Mouse (Mus musculus): ENCODE results near the gene Alpl. TPM values are rescaled to one million over a fixed set of nuclear protein-coding genes. Genes with fewer than 3 reads are reported as not detected.

Gene Alpl
- total and polyA plus RNA-seq, 3 experiments, result 62.9 to 164 (median 115) TPM

DNA sequence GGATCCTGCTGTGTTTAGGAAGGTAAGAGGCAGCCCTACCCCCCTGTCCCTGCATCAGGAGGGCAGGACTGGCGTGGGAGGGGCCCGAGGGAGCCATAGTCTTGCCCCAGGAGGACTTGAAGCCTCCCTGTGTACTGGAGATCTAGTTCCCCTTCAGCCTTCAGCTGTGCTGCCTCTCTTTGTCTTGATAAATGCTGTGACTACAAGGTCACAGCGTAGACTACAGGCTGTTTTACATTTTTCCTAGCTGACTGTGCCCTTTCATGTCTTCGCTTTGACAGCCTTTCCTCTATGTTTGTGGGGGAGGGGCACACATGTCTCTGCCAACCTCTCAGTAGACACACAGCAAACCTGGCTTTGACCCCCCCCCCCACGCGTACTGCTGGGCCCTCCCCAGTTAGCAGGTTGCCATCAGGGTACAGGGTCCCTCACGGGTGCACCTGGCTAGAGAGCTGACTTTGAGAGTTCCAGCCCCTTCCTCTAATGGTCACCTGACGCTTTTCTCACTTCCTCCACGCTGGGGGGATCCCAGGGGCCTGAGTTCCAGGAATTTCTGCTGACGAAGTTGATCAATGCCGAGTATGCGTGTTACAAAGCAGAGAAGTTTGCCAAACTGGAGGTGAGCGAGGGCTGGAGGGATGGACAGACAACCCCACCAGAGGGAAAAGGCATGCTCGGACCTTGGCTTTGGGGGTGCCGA is 76.7 kb downstream of the Alpl start (continued):
- TF ChIP-seq EP300 (IDR thresholded peaks at IDR 0.05; ENCODE audit: low read length) (no peak), USF1 (IDR thresholded peaks at IDR 0.05; ENCODE audit: low read depth, low read length) (peak; percentile 73), NRF1 (IDR thresholded peaks at IDR 0.05; ENCODE audit: low read depth, low read length) (no peak; the same call in 1 of the 2 replicates), TBP (conservative IDR thresholded peaks at IDR 0.05; ENCODE audit: low read depth, low read length) (no peak), HCFC1 (IDR thresholded peaks at IDR 0.05; ENCODE audit: low read depth, low read length) (no peak), ZKSCAN1 (IDR thresholded peaks at IDR 0.05; ENCODE audit: borderline replicate concordance, low read depth, low read length) (no peak), SMC3 (IDR thresholded peaks at IDR 0.05; ENCODE audit: low read depth, low read length) (no peak; the same call in 1 of the 2 replicates), MEF2A (IDR thresholded peaks at IDR 0.05; ENCODE audit: borderline replicate concordance, low read depth, low read length) (peak; percentile 33; the same call in 1 of the 2 replicates), TCF12 (IDR thresholded peaks at IDR 0.05; ENCODE audit: low read depth, low read length) (peak; percentile 39; the same call in 1 of the 2 replicates), E2F4 (IDR thresholded peaks at IDR 0.05; ENCODE audit: insufficient replicate concordance, low read depth, low read length) (no peak), RAD21 (IDR thresholded peaks at IDR 0.05; ENCODE audit: low read depth, low read length) (peak; percentile 11), ELF1 (IDR thresholded peaks at IDR 0.05; ENCODE audit: low read depth, low read length) (0 out of 2 replicates have a peak, but pooled peaks have one; percentile 7), MAZ (IDR thresholded peaks at IDR 0.05; ENCODE audit: low read depth, low read length) (peak; percentile 59), POLR2A (IDR thresholded peaks at IDR 0.05; ENCODE audit: low read depth, low read length) (no peak; the same call in 1 of the 2 replicates), MAFK (IDR thresholded peaks at IDR 0.05; ENCODE audit: insufficient replicate concordance, low read length) (peak; percentile 29; the same call in 1 of the 2 replicates)

DNA sequence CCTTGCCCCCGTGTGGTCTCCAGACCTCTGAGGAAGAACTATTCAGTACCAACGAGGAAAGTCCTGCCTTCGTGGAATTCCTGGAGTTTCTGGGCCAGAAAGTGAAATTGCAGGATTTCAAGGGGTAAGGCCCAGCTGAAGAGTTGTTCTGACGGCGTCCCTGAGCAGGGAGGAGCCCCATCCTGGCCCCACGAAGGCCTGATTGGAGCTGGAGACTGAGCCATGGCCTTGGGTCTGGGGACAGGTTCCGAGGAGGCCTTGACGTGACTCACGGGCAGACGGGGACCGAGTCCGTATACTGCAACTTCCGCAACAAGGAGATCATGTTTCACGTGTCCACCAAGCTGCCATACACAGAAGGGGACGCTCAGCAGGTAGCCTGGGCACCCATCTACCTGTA is 78.5 kb downstream of the Alpl start:
- Histone ChIP-seq H3K79me2 (replicated peaks; ENCODE audit: control insufficient read depth, extremely low read depth, insufficient read depth, poor library complexity, severe bottlenecking) (no peaks in the 10 kb centered on the region), H3K36me3 (replicated peaks in 1 of 2; ENCODE audit: control insufficient read depth in 1 of 2, insufficient read depth in 1 of 2, low read length in 1 of 2) (peaks cover 0 to 2% of the 10 kb centered on the region in 2 experiments), H3K27me3 (replicated peaks) (peaks cover 22% of the 10 kb centered on the region), H3K4me1 (ENCODE audit: control insufficient read depth in 1 of 2, insufficient read depth in 2 of 2) (peaks cover 19 to 53% of the 10 kb centered on the region in 2 experiments), H3K9ac (ENCODE audit: insufficient read depth, low read depth) (no peak overlapping the region), H3K4me3 (replicated peaks in 1 of 3; ENCODE audit: low read depth in 2 of 3, low read length in 2 of 3, poor library complexity in 1 of 3) (no peak overlapping the region), H3K9me3 (replicated peaks; ENCODE audit: low read length) (no peaks in the 10 kb centered on the region), H3K27ac (ENCODE audit: insufficient read depth, low read depth) (no peak overlapping the region), H3K4me2 (ENCODE audit: insufficient read depth, low read depth, poor library complexity, severe bottlenecking) (no peak overlapping the region)
- dilution Hi-C loops (cut with MboI; ENCODE audit: extremely low pct_ligation_motif_present, extremely low pct_unique_long_range_greater_than_20kb, low sequenced_read_pairs) (no loop called here), in situ Hi-C loops (cut with MboI; ENCODE audit: low pct_ligation_motif_present, low pct_unique_long_range_greater_than_20kb, low sequenced_read_pairs) (loop anchor here (5.0 kb wide), 1 partner anchor 35 kb away; no protein-coding TSS in a partner anchor)
- no peak for DNase-seq (ENCODE audit: extremely low read depth)
- no peak for TF ChIP-seq CHD1 (IDR thresholded peaks at IDR 0.05; ENCODE audit: low read depth, low read length)

GRCm38 (mm10) chr4:137717005-137717404 is 79.2 kb downstream of the Alpl start:
- DNase-seq (ENCODE audit: extremely low read depth), result no peak
- Histone ChIP-seq H3K27ac (ENCODE audit: insufficient read depth, low read depth) (no peak overlapping the region), H3K4me3 (replicated peaks in 1 of 3; ENCODE audit: low read depth in 2 of 3, low read length in 2 of 3, poor library complexity in 1 of 3) (no peak overlapping the region), H3K9me3 (replicated peaks; ENCODE audit: low read length) (no peaks in the 10 kb centered on the region), H3K4me2 (ENCODE audit: insufficient read depth, low read depth, poor library complexity, severe bottlenecking) (no peak overlapping the region), H3K27me3 (replicated peaks) (peaks cover 29% of the 10 kb centered on the region), H3K4me1 (ENCODE audit: control insufficient read depth in 1 of 2, insufficient read depth in 2 of 2) (peaks cover 19 to 51% of the 10 kb centered on the region in 2 experiments), H3K9ac (ENCODE audit: insufficient read depth, low read depth) (no peak overlapping the region), H3K79me2 (replicated peaks; ENCODE audit: control insufficient read depth, extremely low read depth, insufficient read depth, poor library complexity, severe bottlenecking) (no peaks in the 10 kb centered on the region), H3K36me3 (replicated peaks in 1 of 2; ENCODE audit: control insufficient read depth in 1 of 2, insufficient read depth in 1 of 2, low read length in 1 of 2) (peaks cover 0 to 2% of the 10 kb centered on the region in 2 experiments)
- in situ Hi-C loops (cut with MboI; ENCODE audit: low pct_ligation_motif_present, low pct_unique_long_range_greater_than_20kb, low sequenced_read_pairs), result loop anchor here (5.0 kb wide), 1 partner anchor 35 kb away; no protein-coding TSS in a partner anchor
- TF ChIP-seq ZC3H11A (IDR thresholded peaks at IDR 0.05; ENCODE audit: low read depth, low read length) (no peak), NELFE (IDR thresholded peaks at IDR 0.05; ENCODE audit: low read depth, low read length) (no peak), USF1 (IDR thresholded peaks at IDR 0.05; ENCODE audit: low read depth, low read length) (no peak), MAFK (IDR thresholded peaks at IDR 0.05; ENCODE audit: insufficient replicate concordance, low read length) (no peak), E2F4 (IDR thresholded peaks at IDR 0.05; ENCODE audit: insufficient replicate concordance, low read depth, low read length) (no peak), ETS1 (conservative IDR thresholded peaks at IDR 0.05; ENCODE audit: low read depth, low read length) (no peak), RAD21 (IDR thresholded peaks at IDR 0.05; ENCODE audit: low read depth, low read length) (no peak), TCF12 (IDR thresholded peaks at IDR 0.05; ENCODE audit: low read depth, low read length) (no peak), SIN3A (IDR thresholded peaks at IDR 0.05; ENCODE audit: low read length) (no peak), POLR2A (IDR thresholded peaks at IDR 0.05; ENCODE audit: low read depth, low read length) (no peak), ZNF384 (IDR thresholded peaks at IDR 0.05; ENCODE audit: low read depth, low read length) (no peak), MAZ (IDR thresholded peaks at IDR 0.05; ENCODE audit: low read depth, low read length) (no peak), PAX5 (IDR thresholded peaks at IDR 0.05; ENCODE audit: low read length) (no peak), GABPA (IDR thresholded peaks at IDR 0.05; ENCODE audit: insufficient replicate concordance, low read depth, low read length) (no peak), POLR2AphosphoS2 (IDR thresholded peaks at IDR 0.05; ENCODE audit: low read depth, low read length) (no peak), ZMIZ1 (IDR thresholded peaks at IDR 0.05; ENCODE audit: low read depth, low read length) (no peak)
- dilution Hi-C loops (cut with MboI; ENCODE audit: extremely low pct_ligation_motif_present, extremely low pct_unique_long_range_greater_than_20kb, low sequenced_read_pairs), result no loop called here

Measured in CH12.LX (cell line).